Mouse (Mus musculus) neural tube, embryonic 14.5 days (tissue): ENCODE results near the gene Kif21b. TPM values are rescaled to one million over a fixed set of nuclear protein-coding genes. Genes with fewer than 3 reads are reported as not detected.

ENCODE experiments used
- ATAC-seq: fragments of 200-750 bp; cut with Nextera tagmentation; 2 replicates; pipeline ENCODE4 v1.8.0; 2017; ENCODE audit warnings: low read depth, mild to moderate bottlenecking, moderate TSS enrichment, moderate library complexity
- H3K27ac ChIP-seq: fragments of 300-500 bp; sonication (generic); 2 replicates; pipeline ENCODE4 v1.5.1; 2014; ENCODE audit warnings: low read depth, mild to moderate bottlenecking, control low read depth, low read length, moderate library complexity, mixed read lengths
- H3K27me3 ChIP-seq: fragments of 300-500 bp; sonication (generic); 2 replicates; pipeline ENCODE4 v1.6.1; 2014; ENCODE audit warnings: low read length; ENCODE audit not compliant: control insufficient read depth, insufficient read depth
- H3K36me3 ChIP-seq: fragments of 300-500 bp; sonication (generic); 2 replicates; pipeline ENCODE4 v1.6.1; 2014; ENCODE audit warnings: low read length, mixed read lengths; ENCODE audit not compliant: control insufficient read depth, insufficient read depth
- H3K4me1 ChIP-seq: fragments of 300-500 bp; sonication (generic); 2 replicates; pipeline ENCODE4 v1.6.1; 2014; ENCODE audit warnings: low read length; ENCODE audit not compliant: control insufficient read depth, insufficient read depth
- H3K4me2 ChIP-seq: fragments of 300-500 bp; sonication (generic); 2 replicates; pipeline ENCODE4 v1.6.1; 2014; ENCODE audit warnings: mild to moderate bottlenecking, low read depth, low read length, control low read depth
- H3K4me3 ChIP-seq: fragments of 300-500 bp; sonication (generic); 2 replicates; pipeline ENCODE4 v1.5.1; 2014; ENCODE audit warnings: low read depth, low read length, control low read depth, mixed read lengths
- H3K9ac ChIP-seq: fragments of 300-500 bp; sonication (generic); replicated peaks from 2 replicates; pipeline ENCODE4 v1.6.1; 2014; ENCODE audit warnings: low read depth, mild to moderate bottlenecking, control low read depth, low read length, mixed read lengths
- H3K9me3 ChIP-seq: fragments of 300-500 bp; sonication (generic); 2 replicates; pipeline ENCODE4 v1.6.1; 2016; ENCODE audit warnings: low read length; ENCODE audit not compliant: control insufficient read depth
- WGBS: fragments of 180-500 bp; shearing (Covaris S2); extraction: QIAGEN DNeasy Blood & Tissue Kit; methylation state at CpG from one replicate; pipeline ENCODE4 v1.1.7; 2014; 5-methylcytosine and 5-hydroxymethylcytosine counted together
- polyA plus RNA-seq: library from polyadenylated mRNA; unstranded; fragments of >200 nt; fragmentation: Nextera tagmentation; extraction: Ambion mirVana; gene quantifications from 2 replicates; pipeline ENCODE4 v1.2.1, GENCODE M21; 2014

The Kif21b gene
- polyA plus RNA-seq, 1 experiment from 2014 or later, result 54.5 TPM

DNA sequence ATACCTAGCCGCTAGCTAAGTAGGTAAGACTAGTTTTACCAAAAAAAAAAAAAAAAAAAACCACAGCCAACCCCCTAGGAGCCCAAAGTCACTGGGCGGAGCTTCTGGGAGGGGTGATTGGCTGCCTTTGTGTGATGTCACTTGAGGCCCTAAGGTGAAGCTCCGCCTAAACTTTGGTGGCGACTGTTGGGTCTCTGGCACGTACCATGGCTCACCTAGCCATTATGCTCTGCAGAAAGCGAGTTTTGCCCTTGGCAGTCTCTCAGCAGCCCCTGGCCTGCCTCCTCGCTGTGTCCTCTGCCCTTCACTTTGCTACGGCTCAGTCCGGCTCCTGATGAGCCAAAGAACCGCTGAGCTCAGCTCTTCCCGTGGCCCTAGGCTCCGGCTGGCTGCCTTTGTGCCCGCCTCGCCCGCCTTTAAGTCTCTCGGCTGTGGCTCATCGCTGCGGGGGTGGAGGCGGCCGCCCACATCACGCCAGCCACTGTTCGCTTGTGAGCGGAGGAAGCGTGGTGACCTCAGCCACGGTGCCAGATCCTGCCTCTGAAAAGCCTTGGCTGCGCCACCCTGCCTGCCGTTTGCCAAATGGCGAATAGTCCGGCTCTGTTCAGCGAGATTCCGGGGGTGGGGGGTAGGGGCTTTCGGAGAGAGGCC lies 8.9 kb downstream of the Kif21b start:
- Histone ChIP-seq H3K27ac (peak overlapping the region; percentile 57; the same call in 1 of the 2 replicates), H3K9ac (peak overlapping the region; percentile 32), H3K9me3 (no peaks in the 10 kb centered on the region), H3K27me3 (no peaks in the 10 kb centered on the region), H3K4me1 (peaks cover 85% of the 10 kb centered on the region), H3K36me3 (peaks cover 5% of the 10 kb centered on the region; the same call in 1 of the 2 replicates), H3K4me3 (peak overlapping the region; percentile 20), H3K4me2 (peak overlapping the region; percentile 47)
- 2% methylated on average over 32 of the region's 32 CpGs for WGBS
- peak; percentile 34 for ATAC-seq

DNA sequence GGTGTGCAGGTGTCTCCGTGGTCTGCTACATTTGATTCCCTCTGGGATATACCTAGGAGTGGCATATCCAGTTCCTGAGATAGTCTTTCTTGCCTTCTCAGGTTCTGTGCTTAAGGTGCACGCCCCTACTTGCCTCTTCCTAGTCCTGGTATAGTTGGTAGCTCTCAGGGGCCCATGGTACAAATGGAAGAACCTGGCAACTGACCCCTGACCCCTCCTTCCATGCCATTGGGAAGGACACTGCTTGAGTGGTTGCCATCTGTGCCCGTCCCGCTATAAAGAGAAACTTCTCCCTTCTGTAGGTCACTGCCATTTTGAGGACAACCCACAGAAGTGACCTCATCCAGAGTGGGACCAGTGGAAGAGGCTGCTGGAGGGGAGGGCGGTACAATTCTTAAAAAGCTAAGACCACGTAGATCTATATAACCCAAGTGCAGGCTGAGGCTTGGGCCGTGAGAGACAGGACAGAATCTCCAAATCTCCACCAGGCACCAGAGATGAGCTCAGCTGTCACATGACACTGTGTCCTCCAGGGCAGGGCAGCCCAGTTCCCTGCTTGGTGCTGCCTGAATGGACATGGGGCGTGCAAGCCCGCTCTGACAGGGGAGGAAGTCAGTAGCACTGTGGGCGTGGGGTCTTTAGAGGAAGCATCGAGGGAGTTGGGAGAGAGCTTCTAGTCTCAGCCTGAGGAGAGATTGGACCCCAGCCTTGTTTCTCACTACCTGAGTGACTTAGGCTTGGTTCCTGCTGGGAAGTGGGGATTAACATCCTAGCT lies 10.2 kb downstream of the Kif21b start:
- Histone ChIP-seq H3K36me3 (peaks cover 9% of the 10 kb centered on the region; the same call in 1 of the 2 replicates), H3K27me3 (no peaks in the 10 kb centered on the region), H3K4me1 (peaks cover 73% of the 10 kb centered on the region), H3K27ac (peak overlapping the region; percentile 53), H3K4me2 (no peak overlapping the region), H3K9me3 (no peaks in the 10 kb centered on the region), H3K9ac (no peak overlapping the region), H3K4me3 (no peak overlapping the region)
- 85% methylated on average over 11 of the region's 11 CpGs for WGBS
- no peak for ATAC-seq

DNA sequence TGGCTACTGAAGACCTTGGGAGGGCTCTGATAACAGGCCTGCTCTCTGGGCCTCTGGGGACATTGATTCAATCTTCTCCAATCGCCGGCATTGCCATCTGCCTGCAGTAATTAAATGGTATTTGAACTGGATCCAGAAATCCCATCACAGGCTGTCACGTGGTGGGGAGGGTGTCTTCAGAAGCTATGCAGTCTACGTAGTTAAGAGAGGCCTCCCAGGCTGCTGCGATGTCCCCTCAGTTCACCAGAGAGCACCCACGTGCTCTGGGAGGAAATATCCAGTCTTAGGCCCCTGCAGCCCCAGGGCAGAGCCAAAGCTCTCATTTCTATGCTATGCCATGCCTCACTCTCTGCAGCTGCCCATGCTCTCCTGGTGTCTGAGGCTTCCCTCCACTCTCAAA lies 11.1 kb downstream of the Kif21b start:
- peak overlapping the region; percentile 17 for H3K4me2 ChIP-seq
- no peak overlapping the region for H3K4me3 ChIP-seq
- H3K4me1 ChIP-seq, result peaks cover 63% of the 10 kb centered on the region
- peak overlapping the region; percentile 66 for H3K27ac ChIP-seq
- H3K27me3 ChIP-seq, result no peaks in the 10 kb centered on the region
- no peak overlapping the region for H3K9ac ChIP-seq
- H3K9me3 ChIP-seq, result no peaks in the 10 kb centered on the region
- WGBS, result 13% methylated on average over 6 of the region's 6 CpGs
- H3K36me3 ChIP-seq, result peaks cover 12% of the 10 kb centered on the region; the same call in 1 of the 2 replicates
- peak; percentile 36 for ATAC-seq

DNA sequence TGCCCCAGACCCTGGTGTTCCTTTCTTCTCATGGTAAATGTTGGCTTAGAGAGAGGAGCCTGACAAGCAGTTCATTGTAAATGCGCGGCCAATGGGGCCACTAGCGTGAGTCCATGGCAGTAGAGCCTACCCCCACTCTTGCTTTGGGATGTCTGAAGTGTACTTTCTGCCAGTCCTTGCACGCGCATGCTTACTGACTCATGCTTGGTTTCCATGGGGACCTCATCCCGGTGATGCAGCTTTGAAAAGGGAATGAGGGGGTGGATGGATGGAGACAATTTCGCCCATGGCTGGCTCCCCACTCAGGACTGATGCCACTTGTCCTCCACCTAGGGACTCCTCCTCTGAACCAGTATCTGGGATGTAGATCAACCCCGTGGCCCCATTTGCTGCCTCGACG lies 12.3 kb downstream of the Kif21b start:
- Histone ChIP-seq H3K4me2 (no peak overlapping the region), H3K36me3 (peaks cover 23% of the 10 kb centered on the region), H3K27ac (no peak overlapping the region), H3K4me1 (peaks cover 52% of the 10 kb centered on the region), H3K27me3 (no peaks in the 10 kb centered on the region), H3K9ac (no peak overlapping the region), H3K9me3 (no peaks in the 10 kb centered on the region), H3K4me3 (no peak overlapping the region)
- ATAC-seq, result no peak
- WGBS, result 44% methylated on average over 10 of the region's 10 CpGs

DNA sequence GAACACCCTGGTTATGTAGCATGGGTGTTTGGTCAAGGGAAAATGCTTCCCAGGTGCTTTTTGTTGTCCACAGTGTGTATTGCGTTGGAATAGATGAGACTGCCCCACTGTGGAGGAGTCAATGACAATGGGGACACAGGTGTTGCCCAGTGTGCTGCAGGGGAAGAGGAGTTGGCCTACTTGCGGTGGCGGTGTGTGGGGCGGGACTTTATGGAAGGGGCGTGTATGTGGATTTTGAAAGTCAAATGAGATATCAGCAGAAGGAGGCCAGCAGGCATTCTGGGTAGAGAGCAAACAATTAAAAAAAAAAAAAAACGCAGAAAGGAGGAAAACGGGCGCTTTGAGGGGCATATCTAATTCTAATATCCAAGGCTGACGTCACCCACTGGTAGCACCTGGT lies 18.5 kb downstream of the Kif21b start:
- no peak for ATAC-seq
- Histone ChIP-seq H3K36me3 (peaks cover 75% of the 10 kb centered on the region), H3K27me3 (no peaks in the 10 kb centered on the region), H3K27ac (no peak overlapping the region), H3K9me3 (no peaks in the 10 kb centered on the region), H3K4me2 (no peak overlapping the region), H3K9ac (no peak overlapping the region), H3K4me1 (no peaks in the 10 kb centered on the region), H3K4me3 (no peak overlapping the region)
- 77% methylated on average over 9 of the region's 9 CpGs for WGBS

DNA sequence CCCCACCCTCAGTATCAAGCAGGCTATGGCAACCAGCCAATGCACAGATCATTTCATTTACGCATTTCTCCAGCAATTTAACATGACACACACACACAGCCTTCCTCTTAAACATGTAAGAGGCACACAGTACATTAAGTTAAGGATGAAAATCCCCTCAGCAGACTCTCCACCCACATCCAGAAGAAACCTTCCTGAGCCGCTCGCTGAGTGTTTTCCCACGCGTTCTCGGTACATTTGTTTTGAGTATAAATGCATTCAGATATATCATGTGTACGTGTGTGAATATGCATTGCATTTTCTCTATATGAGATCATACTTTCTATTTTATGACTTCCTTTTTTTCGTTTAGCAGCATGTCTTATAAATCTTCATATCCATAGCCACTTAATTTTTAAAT lies 20.2 kb downstream of the Kif21b start:
- H3K27me3 ChIP-seq, result no peaks in the 10 kb centered on the region
- no peak for ATAC-seq
- no peaks in the 10 kb centered on the region for H3K9me3 ChIP-seq
- WGBS, result 86% methylated on average over 8 of the region's 8 CpGs
- H3K4me2 ChIP-seq, result no peak overlapping the region
- no peak overlapping the region for H3K4me3 ChIP-seq
- peaks cover 81% of the 10 kb centered on the region for H3K36me3 ChIP-seq
- no peaks in the 10 kb centered on the region for H3K4me1 ChIP-seq
- no peak overlapping the region for H3K9ac ChIP-seq
- no peak overlapping the region for H3K27ac ChIP-seq

DNA sequence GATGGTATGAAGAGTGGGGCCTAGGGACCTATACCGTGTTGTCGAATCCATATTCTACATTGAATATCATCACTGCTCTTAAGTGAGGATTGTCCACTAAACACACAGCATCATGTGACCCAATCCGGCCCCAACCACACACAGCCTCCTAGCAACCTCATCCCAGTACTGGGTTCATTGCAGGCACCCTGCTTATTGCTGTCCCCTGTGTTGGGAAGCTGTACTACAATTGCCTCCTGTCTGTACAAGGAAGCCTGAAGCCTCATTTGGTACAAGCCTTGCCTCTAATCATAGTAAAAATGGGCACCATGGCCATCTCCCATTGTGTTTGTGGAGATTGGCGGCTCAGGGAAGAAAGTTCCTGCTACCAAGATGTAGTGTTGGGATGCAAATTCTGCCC lies 25.1 kb downstream of the Kif21b start:
- no peak for ATAC-seq

DNA sequence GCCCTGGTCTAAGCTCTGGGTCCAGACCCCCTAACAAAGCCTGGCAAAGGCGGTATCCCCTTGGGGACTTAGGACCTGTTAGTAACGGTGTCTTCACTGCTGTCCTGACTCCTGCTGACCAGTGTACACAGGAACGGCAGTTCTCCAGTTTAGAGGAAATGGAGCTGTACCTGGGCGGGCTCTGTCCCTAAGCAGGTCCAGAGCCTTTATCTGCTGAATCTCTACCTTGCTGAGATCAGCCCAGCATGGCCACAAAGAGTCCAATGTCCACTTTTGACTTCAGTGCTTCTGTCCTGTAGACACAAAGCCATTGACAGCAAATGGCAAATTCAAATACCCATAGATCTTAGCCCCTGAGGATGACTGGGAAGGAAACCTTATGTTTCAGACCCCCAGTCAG lies 25.8 kb downstream of the Kif21b start:
- Histone ChIP-seq H3K4me2 (no peak overlapping the region), H3K27me3 (no peaks in the 10 kb centered on the region), H3K27ac (no peak overlapping the region), H3K4me1 (no peaks in the 10 kb centered on the region), H3K36me3 (peaks cover 91% of the 10 kb centered on the region), H3K9ac (no peak overlapping the region), H3K4me3 (no peak overlapping the region), H3K9me3 (no peaks in the 10 kb centered on the region)
- WGBS, result 91% methylated on average over 4 of the region's 4 CpGs
- no peak for ATAC-seq

More for the DNA sequence above, 25.1 kb downstream of the Kif21b start:
- Histone ChIP-seq H3K4me1 (no peaks in the 10 kb centered on the region), H3K27me3 (no peaks in the 10 kb centered on the region), H3K4me2 (no peak overlapping the region), H3K9me3 (no peaks in the 10 kb centered on the region), H3K36me3 (peaks cover 90% of the 10 kb centered on the region), H3K4me3 (no peak overlapping the region), H3K9ac (no peak overlapping the region), H3K27ac (no peak overlapping the region)
- 95% methylated on average over 4 of the region's 4 CpGs for WGBS

DNA sequence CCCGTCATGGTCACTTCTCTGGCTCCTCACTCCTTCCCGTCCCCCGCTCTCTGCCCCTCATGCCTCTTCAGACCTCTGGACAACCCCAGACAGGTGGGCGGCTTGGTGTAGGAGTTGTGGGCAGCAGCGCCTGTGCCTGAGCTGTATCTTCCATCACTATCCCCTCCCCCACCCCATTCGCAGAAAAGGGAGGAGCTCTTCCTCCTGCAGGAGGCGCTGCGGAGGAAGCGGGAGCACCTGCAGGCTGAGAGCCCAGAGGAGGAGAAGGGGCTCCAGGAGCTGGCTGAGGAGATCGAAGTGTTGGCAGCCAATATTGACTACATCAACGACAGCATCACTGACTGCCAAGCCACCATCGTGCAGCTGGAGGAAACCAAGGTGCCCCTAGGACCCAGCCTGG lies 28.6 kb downstream of the Kif21b start:
- no peak overlapping the region for H3K9ac ChIP-seq
- no peaks in the 10 kb centered on the region for H3K27me3 ChIP-seq
- H3K4me2 ChIP-seq, result no peak overlapping the region
- no peak for ATAC-seq
- H3K4me3 ChIP-seq, result no peak overlapping the region
- no peaks in the 10 kb centered on the region for H3K9me3 ChIP-seq
- no peaks in the 10 kb centered on the region for H3K4me1 ChIP-seq
- WGBS, result 60% methylated on average over 11 of the region's 12 CpGs
- H3K27ac ChIP-seq, result no peak overlapping the region
- peaks cover 91% of the 10 kb centered on the region for H3K36me3 ChIP-seq
